Mouse (Mus musculus): ENCODE measurements around the gene Kpnb1. TPM values are rescaled to one million over a fixed set of nuclear protein-coding genes. Genes with fewer than 3 reads are reported as not detected.
A peak's percentile ranks its signal among the peaks of the same experiment; 100 is the strongest.

Gene Kpnb1
- total RNA-seq (2014; rRNA removed) (112 and 124 TPM in 2 replicates), polyA plus RNA-seq (2015; fragmentation: Nextera tagmentation; extraction: Ambion mirVana) (19.2 and 24.6 TPM in 2 replicates)

- Histone ChIP-seq H3K36me3 (ENCODE audit: insufficient read depth) (peaks cover 19% of the 10 kb centered on the region), H3K27ac (ENCODE audit: low read depth, low read length) (peak within 1 kb of the TSS; percentile 93), H3K27me3 (ENCODE audit: insufficient read depth, low read length) (no peaks in the 10 kb centered on the region), H3K9ac (peak within 1 kb of the TSS; percentile 82), H3K4me3 (ENCODE audit: low read depth, low read length) (peak within 1 kb of the TSS; percentile 86), H3K4me2 (ENCODE audit: low read depth) (peak within 1 kb of the TSS; percentile 78), H3K9me3 (ENCODE audit: low read length) (no peaks in the 10 kb centered on the region), H3K4me1 (ENCODE audit: insufficient read depth) (no peaks in the 10 kb centered on the region)
- ATAC-seq (peak; percentile 95), DNase-seq (peak; percentile 100)
- WGBS = 2% methylated on average over 86 of the region's 101 CpGs
- 0 out of 2 replicates have a peak, but pooled peaks have one; percentile 8 for TF ChIP-seq CTCF (IDR thresholded peaks at IDR 0.05; ENCODE audit: low read depth)
Observed at GRCm38 (mm10) chr11:97187764-97188642, at the start of gene Kpnb1. Gene Kpnb1, minus strand, starts transcription at chr11:97187881.

GRCm38 (mm10) chr11:97232436-97232835 lies 44.8 kb upstream of the Kpnb1 start:
- DNase-seq = no peak
- peaks cover 55% of the 10 kb centered on the region for H3K36me3 ChIP-seq (ENCODE audit: insufficient read depth)
- H3K4me3 ChIP-seq (ENCODE audit: low read depth, low read length) = no peak overlapping the region
- H3K27ac ChIP-seq (ENCODE audit: low read depth, low read length) = no peak overlapping the region
- 89% methylated on average over 5 of the region's 5 CpGs for WGBS
- H3K27me3 ChIP-seq (ENCODE audit: insufficient read depth, low read length) = no peaks in the 10 kb centered on the region
- H3K9ac ChIP-seq = no peak overlapping the region
- ATAC-seq = no peak
- no peaks in the 10 kb centered on the region for H3K4me1 ChIP-seq (ENCODE audit: insufficient read depth)
- H3K4me2 ChIP-seq (ENCODE audit: low read depth) = no peak overlapping the region
- TF ChIP-seq CTCF (IDR thresholded peaks at IDR 0.05; ENCODE audit: low read depth) = no peak
- H3K9me3 ChIP-seq (ENCODE audit: low read length) = no peaks in the 10 kb centered on the region

GRCm38 (mm10) chr11:97229396-97229795 lies 41.7 kb upstream of the Kpnb1 start:
- no peaks in the 10 kb centered on the region for H3K9me3 ChIP-seq (ENCODE audit: low read length)
- no peak for TF ChIP-seq CTCF (IDR thresholded peaks at IDR 0.05; ENCODE audit: low read depth)
- no peaks in the 10 kb centered on the region for H3K4me1 ChIP-seq (ENCODE audit: insufficient read depth)
- DNase-seq (no peak), ATAC-seq (no peak)
- 91% methylated on average over 2 of the region's 2 CpGs for WGBS
- H3K4me2 ChIP-seq (ENCODE audit: low read depth) = no peak overlapping the region
- H3K27ac ChIP-seq (ENCODE audit: low read depth, low read length) = no peak overlapping the region
- H3K4me3 ChIP-seq (ENCODE audit: low read depth, low read length) = no peak overlapping the region
- H3K9ac ChIP-seq = no peak overlapping the region
- peaks cover 63% of the 10 kb centered on the region for H3K36me3 ChIP-seq (ENCODE audit: insufficient read depth)
- no peaks in the 10 kb centered on the region for H3K27me3 ChIP-seq (ENCODE audit: insufficient read depth, low read length)

- ATAC-seq (no peak), DNase-seq (no peak)
- no peak overlapping the region for H3K9ac ChIP-seq
- WGBS = 91% methylated on average over 7 of the region's 7 CpGs
- H3K36me3 ChIP-seq (ENCODE audit: insufficient read depth) = peaks cover 62% of the 10 kb centered on the region
- no peaks in the 10 kb centered on the region for H3K27me3 ChIP-seq (ENCODE audit: insufficient read depth, low read length)
- no peak overlapping the region for H3K4me2 ChIP-seq (ENCODE audit: low read depth)
- no peaks in the 10 kb centered on the region for H3K9me3 ChIP-seq (ENCODE audit: low read length)
- H3K4me3 ChIP-seq (ENCODE audit: low read depth, low read length) = no peak overlapping the region
- TF ChIP-seq CTCF (IDR thresholded peaks at IDR 0.05; ENCODE audit: low read depth) = no peak
- H3K27ac ChIP-seq (ENCODE audit: low read depth, low read length) = no peak overlapping the region
- no peaks in the 10 kb centered on the region for H3K4me1 ChIP-seq (ENCODE audit: insufficient read depth)
Observed at GRCm38 (mm10) chr11:97228985-97229384, 41.3 kb upstream of the Kpnb1 start.

- Histone ChIP-seq H3K4me3 (ENCODE audit: low read depth, low read length) (no peak overlapping the region), H3K27me3 (ENCODE audit: insufficient read depth, low read length) (no peaks in the 10 kb centered on the region), H3K9me3 (ENCODE audit: low read length) (no peaks in the 10 kb centered on the region), H3K36me3 (ENCODE audit: insufficient read depth) (peaks cover 64% of the 10 kb centered on the region), H3K4me2 (ENCODE audit: low read depth) (no peak overlapping the region), H3K27ac (ENCODE audit: low read depth, low read length) (no peak overlapping the region), H3K9ac (no peak overlapping the region), H3K4me1 (ENCODE audit: insufficient read depth) (no peaks in the 10 kb centered on the region)
- DNase-seq (no peak), ATAC-seq (no peak)
- 95% methylated on average over 1 of the region's 1 CpGs for WGBS
- TF ChIP-seq CTCF (IDR thresholded peaks at IDR 0.05; ENCODE audit: low read depth) = no peak
Observed at GRCm38 (mm10) chr11:97226131-97226530, 38.5 kb upstream of the Kpnb1 start.

- peaks cover 65% of the 10 kb centered on the region for H3K36me3 ChIP-seq (ENCODE audit: insufficient read depth)
- no peak overlapping the region for H3K4me2 ChIP-seq (ENCODE audit: low read depth)
- H3K27ac ChIP-seq (ENCODE audit: low read depth, low read length) = no peak overlapping the region
- no peaks in the 10 kb centered on the region for H3K27me3 ChIP-seq (ENCODE audit: insufficient read depth, low read length)
- no peak overlapping the region for H3K4me3 ChIP-seq (ENCODE audit: low read depth, low read length)
- 13% methylated on average over 3 of the region's 3 CpGs for WGBS
- no peak for TF ChIP-seq CTCF (IDR thresholded peaks at IDR 0.05; ENCODE audit: low read depth)
- H3K9me3 ChIP-seq (ENCODE audit: low read length) = no peaks in the 10 kb centered on the region
- DNase-seq (no peak), ATAC-seq (no peak)
- H3K9ac ChIP-seq = no peak overlapping the region
- no peaks in the 10 kb centered on the region for H3K4me1 ChIP-seq (ENCODE audit: insufficient read depth)
Observed at GRCm38 (mm10) chr11:97223485-97223884, 35.8 kb upstream of the Kpnb1 start.

- Histone ChIP-seq H3K27ac (ENCODE audit: low read depth, low read length) (no peak overlapping the region), H3K27me3 (ENCODE audit: insufficient read depth, low read length) (no peaks in the 10 kb centered on the region), H3K9ac (no peak overlapping the region), H3K4me3 (ENCODE audit: low read depth, low read length) (no peak overlapping the region), H3K4me1 (ENCODE audit: insufficient read depth) (no peaks in the 10 kb centered on the region), H3K9me3 (ENCODE audit: low read length) (no peaks in the 10 kb centered on the region), H3K4me2 (ENCODE audit: low read depth) (no peak overlapping the region), H3K36me3 (ENCODE audit: insufficient read depth) (peaks cover 66% of the 10 kb centered on the region)
- ATAC-seq = no peak
- no peak for TF ChIP-seq CTCF (IDR thresholded peaks at IDR 0.05; ENCODE audit: low read depth)
- 93% methylated on average over 2 of the region's 2 CpGs for WGBS
- DNase-seq = no peak
Observed at GRCm38 (mm10) chr11:97221611-97222010, 33.9 kb upstream of the Kpnb1 start.
